Mouse (Mus musculus) kidney, adult 8-10 months (tissue): ENCODE measurements around the gene Ghdc.

Experiments used
- DNase-seq, 2 experiments: peaks; one replicate each; pipeline ENCODE4 v3.0.0; 2022

The Ghdc gene

DNA sequence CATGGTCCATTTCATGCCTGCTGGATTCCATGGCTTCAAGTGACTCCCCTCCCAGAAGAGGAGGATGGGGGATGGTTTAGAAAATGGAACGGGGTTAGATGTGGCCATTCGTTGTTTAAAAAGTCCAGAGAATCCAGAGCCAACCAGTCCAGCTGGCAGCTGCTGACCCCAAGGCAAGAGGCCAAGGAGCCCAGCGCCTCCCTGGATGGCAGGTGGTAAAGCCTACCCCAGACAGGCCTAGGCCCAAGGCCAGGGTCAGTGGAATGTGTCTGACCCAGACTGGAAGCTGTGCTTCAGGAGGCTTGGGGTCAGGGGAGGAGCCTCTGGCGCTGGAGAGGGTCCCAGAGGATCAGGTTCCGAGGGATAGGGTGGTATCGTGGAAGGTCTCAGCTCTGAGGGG is 29.4 kb downstream of the Ghdc start:
- DNase-seq: peak; percentile 80 to 83

DNA sequence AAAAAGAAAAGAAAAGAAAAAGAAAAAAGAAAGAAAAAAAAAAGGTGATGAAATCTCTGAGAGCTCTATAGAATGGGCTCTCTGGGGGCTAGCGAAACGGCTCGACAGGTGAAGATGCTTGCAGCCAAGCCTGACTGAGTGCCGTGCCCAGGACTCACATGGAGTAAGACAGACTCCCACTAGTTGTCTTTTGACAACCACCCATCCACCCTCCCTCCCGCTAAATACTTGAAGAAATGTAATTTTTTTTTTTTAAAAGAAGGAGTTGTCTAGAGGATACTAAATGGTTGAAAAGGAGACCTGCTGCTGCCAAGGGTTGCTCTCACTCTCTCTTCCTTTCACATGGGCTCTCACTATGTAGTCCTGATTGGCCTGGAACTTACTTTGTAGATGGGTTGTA is 32.0 kb downstream of the Ghdc start:
- DNase-seq: no peak

DNA sequence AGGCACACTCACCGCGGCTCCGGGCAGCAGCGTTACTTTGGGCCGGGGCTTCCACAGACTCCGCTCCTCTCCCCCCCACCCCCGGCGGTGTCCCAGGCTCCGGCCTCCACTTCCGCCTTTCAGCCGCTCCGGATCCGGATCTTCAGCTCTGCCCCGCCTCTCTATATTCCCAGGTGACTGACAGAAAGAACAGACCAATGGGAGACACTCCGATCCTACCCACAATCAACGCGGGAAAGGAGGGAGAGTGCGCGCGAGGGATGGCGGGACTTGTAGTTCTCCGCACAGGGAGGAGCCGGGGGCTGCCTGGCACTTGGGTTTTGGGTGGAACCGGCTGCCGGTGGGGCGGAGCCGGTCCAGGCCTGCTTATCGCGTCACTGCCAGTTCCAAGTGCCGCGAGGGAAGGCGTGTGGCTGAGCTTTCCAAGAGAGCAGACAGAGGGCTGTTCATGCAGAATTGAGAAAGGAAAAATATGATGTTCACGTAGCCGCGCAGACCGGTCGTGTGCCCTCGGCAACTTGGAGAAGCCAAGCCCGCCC is 32.6 kb downstream of the Ghdc start, which contains the start of gene Rab5c:
Gene Rab5c (minus strand): TSS at position 150 of the 539 bp plus-strand sequence.
- DNase-seq: peak; percentile 99

DNA sequence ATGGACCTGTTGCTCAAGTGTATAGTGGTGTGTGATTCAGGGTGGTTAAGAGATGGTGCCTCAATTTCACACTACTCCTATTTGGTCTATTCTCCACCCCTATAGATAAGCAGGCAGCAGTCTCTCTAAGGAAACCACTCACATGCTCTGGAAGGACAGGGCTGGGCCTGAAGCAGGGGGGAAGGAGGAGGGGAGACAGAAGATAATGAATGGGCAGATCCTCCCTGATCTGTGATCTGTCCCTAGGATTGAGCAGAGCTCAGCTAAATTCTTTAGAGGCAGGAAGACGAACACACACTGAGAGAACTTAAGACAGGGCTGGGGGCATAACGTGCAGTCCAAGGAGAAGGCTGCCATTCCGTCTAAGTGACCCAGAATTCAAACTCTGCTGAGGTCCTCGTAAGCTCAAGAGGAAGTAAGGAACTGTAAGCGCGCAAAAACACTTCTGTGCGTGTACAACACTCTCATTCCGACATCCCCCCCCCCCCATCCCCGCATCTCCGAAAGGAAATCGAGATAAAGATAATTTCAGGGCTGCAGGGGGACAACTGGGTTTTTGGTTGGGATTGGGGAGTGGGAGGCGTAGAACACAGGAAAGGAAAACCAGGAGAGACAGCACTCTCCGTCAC is 33.5 kb downstream of the Ghdc start:
- DNase-seq: no peak

DNA sequence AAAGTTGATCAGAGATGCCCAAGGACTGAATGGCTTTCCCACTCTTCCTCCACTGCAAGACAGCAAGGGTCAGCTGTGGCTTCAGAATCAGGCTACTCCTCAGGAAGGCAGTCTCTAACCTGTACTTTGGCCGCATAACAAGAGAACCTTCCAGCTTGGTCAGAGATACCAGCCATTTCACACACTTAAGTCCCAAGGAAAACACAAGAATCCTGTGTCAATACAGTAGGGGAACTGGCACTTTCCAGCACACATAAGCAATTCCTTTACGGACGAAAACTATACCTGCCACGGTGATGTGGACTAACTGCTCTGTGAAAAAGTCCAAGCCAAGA is 34.0 kb downstream of the Ghdc start:
- no peak for DNase-seq

DNA sequence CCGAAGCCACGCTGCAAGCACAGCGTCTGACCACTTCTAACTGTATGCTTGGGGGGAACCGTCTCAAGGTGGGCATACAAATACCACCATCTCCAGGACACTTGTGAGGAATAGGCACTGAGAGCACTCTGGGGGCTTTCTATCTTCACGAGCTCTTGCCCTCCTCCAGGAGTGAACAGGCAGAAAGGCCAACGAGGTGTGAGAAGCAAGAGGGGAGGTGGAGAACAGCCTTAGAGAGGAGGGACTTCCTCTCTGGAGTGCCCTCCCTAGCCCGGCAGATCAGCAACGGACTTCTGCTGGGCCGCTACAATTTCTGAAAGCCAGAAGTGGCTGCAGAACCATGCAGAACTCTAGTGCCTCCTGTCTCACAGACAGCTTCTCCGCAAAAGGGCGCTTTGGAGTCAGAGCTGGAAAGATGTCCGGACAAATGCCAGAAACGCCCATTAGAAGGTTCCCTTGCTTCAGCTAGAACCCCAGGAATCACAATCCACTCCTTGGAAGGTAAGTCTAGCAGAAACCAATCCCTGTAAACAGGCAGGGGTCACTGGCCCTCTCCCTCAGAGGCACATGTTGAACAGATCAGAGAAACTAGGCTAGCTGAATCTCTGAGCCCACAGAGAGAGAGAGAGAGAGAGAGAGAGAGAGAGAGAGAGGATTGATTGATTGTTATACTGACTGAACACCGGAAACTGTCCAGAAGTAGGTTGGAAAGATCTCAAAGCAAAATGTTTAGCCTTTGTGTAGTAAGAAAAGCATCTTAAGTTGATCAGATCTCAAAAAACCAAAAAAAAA is 34.6 kb downstream of the Ghdc start:
- DNase-seq: no peak

DNA sequence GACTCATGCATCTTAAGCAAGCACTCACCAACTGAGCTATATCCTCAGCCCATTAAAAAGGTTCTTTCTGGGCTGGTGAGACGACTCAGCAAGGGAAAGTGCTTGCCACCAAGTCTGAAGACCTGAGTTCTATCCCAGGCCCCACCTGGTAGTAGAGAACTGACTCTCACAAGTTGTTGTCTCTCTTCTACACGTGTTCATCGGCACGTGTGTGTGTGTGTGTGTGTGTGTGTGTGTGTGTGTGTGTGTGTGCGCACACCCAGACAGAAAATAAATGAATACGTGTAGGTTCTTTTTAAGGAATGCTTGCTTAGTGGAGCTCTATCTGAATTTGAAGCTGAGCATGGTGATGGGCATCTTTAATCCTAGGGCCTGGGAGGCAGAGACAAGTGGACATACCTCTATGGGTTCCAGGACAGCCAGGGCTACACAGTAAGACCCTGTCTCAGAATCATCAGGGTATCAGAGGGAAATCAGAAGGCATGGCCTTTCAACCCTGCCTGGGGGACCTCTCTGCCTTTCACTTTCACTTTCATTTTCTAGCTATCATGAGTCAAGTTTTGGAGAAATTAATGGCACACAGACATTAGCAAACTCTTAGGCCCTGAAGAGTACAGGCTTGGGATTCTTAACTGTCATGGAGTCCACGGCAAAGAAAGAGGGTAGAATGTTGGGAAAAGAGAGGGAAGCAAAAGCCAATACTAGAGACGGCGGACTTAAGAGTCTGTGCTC is 35.5 kb downstream of the Ghdc start:
- DNase-seq: no peak

DNA sequence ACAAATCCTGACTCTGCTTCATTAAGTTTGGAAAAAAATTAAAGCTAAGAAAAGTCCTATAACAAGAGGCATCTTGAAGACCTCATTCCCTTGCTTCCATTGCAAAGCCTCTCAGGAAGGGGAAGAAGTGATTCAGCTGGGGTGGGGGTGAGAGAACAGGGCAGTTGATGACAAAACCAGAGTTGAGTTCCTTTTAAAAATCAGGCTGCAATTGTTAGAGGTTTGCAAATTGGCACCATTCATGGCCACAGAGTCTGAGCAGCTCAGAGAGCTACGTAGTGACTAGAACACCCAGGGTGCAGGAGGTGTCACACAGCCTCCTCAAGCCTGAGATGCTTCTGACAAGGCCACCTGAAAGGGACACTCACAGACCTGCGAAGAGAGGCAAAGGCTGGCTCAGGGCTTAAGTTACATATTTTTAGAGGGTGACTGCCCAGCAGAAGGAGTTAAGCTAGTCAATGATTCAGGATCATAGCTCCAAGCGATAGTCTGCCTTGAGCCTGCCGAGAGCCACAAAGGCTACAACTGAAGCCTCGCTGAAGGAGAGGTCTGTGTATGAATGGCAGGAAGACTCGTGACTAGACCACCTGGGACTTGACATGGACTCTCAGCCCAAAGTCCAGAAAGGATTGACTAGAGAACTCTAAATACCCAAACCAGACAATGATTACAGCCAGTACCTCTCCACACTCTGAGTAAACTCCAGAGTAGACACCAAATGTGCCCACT is 40.1 kb downstream of the Ghdc start:
- DNase-seq: peak in 1 of 2 experiments; percentile 67

DNA sequence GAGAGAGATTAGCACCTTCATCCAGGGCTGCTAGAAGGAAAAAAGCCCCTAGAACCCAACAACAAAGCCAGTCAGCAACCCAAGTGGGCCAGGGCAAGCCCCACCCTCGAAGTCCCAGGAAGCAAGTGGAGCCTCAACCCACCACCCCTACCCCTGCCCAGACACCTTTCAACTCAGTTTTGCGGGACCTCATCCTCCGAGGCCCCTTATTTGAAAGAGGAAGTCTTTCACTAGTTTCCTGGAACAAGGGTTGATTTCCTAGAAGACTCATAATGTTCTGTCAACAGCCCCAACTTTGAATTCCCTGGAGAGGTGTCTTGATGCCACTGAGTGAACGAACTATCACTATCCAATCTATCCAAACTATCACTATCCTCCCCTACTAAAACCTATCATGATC is 40.8 kb downstream of the Ghdc start:
- no peak for DNase-seq

DNA sequence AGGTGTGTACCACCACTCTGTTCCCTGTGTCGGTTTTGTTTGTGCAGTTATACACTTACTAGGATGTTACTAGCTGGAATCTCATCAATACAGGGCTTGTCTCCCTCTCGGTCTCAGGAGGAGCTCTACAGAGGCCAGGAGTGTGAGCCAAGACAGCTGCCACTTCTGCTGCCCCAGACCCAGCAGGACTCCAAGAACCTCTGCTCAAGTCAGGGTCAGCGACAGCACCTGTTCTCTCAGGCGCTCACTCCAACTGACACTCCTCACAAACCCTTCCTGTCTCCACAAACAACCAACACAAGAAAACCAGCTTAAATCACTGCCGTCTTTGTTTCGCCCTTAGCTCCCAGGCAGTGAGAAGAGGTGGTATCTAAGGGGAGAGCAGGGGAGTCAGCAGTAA is 42.2 kb downstream of the Ghdc start:
- DNase-seq: no peak

DNA sequence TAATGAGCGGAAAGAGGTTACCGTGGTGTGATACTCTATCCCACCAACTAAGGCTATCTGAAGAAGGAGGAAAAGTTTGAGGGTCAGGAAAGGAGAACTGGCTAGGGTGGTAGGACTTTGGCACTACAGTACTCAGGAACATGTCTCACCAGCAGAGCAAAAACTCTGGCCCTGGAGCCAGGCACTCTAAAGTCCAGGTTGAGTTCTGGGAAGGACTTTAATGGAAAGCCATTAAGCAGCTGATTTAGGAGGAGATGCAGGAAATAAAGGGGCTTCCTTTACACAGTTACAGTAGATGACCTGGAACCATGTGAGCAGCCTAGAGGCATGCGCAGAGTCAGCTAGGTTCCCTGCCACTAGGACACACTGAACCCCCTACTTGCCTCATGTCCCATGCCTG is 43.6 kb downstream of the Ghdc start:
- DNase-seq: peak; percentile 68 to 74

DNA sequence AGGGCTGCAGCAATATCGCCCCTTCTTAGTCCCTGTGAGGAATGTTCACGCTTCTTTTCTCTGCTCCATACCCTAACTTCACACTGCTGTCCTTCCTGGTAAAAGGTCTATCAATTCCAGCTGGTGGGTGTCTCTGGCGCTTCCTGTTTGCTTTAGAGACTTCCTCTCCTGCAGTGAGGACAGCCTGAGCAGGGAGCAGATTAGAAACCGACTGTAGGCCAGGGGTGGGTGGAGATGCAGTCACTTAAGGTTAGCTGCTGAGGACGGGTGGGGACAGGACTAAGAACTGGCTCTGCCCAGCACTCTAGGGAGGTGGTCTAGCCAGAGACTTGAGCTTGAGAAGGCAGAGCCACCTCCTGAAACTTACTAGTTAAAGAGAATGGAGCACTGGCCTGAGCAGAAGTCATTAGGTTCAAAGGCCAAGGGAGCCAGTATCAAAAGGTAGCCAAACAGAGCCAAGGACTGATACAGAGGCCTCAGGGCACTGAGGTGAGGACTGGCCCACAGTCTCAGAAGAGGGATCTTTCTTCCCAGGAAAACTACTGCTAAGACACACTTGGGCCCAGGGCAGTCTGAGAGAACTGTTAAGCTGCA is 45.7 kb downstream of the Ghdc start:
- no peak for DNase-seq

DNA sequence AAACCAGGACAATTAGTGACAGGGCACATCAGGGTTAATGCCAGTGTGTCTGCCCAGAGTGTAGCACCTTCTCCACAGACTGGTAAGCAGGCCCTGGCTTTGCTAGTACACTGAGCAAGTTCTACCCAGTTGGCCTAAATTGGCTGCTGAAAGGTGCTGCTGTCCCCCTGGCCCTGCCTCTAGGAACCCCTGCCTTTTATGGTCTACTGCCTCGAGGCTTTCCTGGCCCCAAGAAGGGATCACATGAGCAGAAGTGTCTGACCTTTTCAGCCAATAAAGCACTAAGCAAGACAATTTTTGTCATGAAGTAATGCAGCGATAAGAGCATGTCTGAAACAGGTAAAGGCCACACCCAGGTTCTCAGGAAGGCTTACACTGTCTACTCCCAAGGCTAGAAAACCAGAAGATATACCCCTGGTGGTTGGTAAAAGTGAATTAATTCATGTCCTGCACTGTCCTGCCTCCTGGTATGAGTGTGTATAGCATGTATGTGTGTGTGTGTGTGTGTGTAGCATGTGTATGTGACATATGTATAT is 48.2 kb downstream of the Ghdc start:
- DNase-seq: peak in 1 of 2 experiments; percentile 57

DNA sequence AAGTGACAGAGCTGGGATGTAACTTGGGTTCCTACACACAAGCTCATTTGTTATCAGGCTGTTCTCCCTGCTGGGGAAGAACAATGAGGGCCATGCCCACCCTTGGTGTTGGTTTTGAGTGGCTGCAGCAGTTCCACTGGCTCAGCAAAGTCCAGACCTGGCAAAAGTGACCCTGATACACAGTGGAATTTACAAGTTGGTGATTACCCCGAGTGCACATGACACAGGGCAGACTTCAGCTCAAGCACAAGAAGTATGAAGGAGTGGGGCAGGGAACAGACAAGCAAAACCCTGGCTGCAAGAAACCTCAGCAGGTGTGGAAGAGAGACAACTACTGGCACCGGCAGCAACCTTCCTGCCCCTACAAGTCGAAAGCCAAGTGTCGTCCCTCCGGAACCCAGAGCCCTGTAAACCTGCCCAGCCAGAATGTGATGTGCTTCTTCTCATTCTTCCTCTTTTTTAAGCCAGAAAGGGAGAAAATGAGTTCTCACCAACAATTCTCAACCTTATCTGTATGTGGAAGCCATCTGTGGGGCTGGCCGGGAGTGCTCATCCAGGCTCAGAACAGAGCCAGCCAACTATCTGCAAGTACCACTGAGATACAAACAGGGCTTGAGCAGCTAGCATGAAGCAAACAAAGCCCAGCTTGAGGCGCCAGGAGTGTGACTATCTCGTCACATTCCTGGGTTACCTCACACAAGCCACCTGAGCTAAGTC is 48.8 kb downstream of the Ghdc start:
- DNase-seq: peak; percentile 81 to 84

DNA sequence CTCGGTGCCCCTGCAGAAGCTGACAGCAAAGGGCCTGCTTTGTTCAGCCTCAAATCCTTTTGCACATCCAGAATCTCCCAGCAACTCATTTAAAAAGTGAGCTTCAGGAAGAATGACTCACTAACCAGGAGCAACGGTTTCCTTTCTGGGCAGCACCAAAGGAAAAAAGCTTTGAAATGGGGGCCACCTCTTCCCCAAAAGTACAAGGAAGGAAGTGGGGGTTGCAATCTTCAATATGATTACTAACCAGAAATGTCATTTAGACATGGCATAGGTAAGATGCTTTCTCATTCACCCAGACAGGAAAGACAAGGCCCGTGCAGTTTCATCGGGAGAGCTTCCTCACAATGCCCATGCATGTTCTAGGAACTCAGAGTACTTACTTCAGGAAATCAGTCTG is 49.5 kb downstream of the Ghdc start:
- no peak for DNase-seq

DNA sequence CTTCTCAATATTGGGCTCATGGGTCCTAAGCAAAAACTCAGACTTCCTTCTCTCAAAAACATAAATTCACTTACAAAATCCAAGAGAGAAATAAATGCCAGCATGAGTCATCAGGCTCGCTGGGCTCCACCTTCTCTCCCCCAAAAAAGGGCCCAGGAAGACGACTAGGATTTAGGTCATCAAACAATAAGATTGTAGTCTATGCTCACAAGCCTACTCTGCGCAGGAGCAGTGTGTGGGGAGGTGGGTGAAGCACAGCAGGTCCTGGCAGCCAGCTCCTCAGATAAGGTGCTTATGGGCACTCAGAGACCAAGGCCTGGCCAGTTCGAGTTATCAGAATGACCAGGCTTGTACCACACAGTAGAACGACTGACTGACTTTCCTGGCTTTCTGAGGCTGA is 50.4 kb downstream of the Ghdc start:
- DNase-seq: no peak

DNA sequence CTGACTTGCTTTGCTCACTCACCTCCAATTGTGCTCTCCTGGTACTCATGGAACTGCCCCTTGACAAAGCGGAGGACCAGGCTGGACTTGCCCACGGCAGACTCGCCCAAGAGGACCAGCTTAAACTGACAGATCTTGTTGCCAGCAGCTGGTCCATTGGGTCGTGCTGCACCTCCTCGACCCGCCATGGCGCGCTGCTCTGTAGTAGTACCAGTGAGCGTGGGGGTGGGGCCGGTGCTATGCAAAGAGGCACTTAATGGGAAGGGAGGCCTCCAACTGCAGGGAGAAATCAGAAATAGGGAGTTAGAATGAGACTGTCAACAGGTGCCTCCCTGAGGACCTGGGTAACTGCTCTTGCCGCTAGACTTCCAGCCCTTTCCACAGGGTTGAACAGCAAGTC is 50.9 kb downstream of the Ghdc start:
- no peak for DNase-seq

DNA sequence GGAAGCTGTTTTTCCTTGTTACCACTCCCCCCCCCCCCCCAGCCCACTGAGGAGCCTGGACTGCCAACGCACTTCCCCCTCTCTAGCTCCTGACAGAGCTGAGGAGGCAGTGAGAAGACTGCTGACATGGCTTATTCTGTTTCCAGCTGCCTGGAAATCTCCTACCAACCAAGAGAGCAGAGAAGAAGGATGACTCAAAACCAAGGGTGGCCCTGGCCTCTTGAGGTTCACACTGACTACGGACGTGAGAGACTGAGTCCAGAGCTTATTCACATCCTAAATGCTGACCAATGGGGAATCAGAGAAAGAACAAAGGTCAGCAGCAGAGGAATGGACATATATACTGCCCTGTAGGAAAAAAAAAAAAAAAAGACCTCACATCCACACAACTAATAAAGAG is 51.4 kb downstream of the Ghdc start:
- no peak for DNase-seq

DNA sequence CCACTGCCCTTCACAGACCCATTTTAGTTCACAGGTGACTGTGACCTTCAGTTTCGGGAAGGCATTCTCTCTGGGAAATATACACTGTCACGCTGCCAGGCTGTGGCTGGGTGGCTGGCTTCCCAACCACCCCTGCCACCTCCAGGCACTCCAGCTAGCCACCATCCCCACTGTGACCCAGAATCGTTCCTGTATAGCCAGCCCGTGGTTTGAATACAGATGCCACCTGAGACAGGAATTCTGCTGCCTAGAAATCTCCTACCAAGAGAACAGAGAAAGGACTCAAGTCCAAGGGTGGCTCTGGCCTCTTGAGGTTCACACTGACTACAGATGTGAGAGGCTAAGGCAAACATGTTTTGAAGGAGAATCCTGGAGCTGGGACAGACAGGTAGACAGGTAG is 51.9 kb downstream of the Ghdc start:
- DNase-seq: no peak

DNA sequence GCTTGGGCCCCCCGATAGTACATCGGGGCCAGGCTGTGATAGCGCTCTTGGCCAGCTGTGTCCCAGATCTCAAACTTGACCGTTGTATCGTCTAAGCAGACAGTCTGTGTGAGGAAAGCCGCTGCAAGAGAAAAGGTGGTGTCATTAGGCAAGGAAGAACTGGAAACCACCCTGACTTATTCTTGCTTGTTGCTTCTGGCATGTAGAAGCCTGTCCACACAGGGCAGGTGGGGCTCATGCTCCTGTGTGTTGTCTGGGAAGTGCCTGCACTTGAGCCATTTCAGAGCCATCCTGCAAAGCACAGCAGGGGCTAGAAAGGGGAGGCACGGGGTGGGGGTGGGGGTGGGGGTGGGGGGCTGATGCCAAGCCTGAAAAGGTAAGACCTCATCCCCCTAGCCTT is 52.3 kb downstream of the Ghdc start:
- DNase-seq: no peak

DNA sequence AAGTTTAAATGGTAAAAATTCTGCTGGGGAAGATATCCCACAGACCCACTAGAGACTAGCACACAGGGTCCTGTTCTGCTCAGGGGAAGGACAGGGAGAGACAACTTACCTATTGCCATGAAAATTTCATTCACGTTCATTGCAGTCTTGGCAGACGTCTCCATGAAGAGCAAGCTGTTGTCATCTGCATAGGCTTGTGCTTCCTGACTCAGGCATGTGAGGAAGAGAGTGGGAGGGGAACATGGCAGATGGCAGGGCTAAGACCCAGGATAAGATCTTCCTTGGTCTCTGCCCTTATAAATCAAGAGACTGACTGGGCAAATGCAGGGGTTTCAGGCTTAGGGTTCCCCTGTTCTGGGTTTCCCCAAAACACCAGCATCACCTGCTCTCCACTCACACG is 54.1 kb downstream of the Ghdc start:
- no peak for DNase-seq
